Mouse (Mus musculus): ENCODE data around the gene 1700012A03Rik. TPM values are rescaled to one million over a fixed set of nuclear protein-coding genes. Genes with fewer than 3 reads are reported as not detected.

The 1700012A03Rik gene
- polyA plus RNA-seq, 1 experiment from 2014 or later: not detected

DNA sequence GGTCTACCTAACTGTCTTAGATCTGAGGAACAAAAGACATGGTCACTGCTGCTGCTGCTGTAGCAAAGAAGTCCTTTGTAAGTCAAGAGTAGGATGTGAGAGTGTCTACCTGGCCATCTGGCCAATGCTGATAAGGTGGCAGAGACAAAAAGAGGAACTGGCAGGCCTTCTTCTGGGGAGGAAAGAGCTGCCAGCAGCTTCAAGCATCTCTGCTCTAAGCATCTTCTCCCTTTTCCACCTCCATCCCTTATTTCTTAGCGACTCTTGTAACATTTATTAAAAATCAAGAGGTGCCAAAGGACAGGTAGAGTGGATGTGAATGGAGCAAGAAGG lies 27.5 kb upstream of the 1700012A03Rik start:
- no peak for ATAC-seq
- Histone ChIP-seq H3K4me1 (ENCODE audit: control insufficient read depth, insufficient read depth, low read depth, low read length) (no peaks in the 10 kb centered on the region), H3K4me2 (ENCODE audit: low read length) (no peak overlapping the region), H3K36me3 (ENCODE audit: control insufficient read depth, insufficient read depth, low read length) (no peaks in the 10 kb centered on the region), H3K27me3 (replicated peaks; ENCODE audit: control insufficient read depth, insufficient read depth, low read length) (no peaks in the 10 kb centered on the region), H3K9ac (ENCODE audit: low read depth, low read length) (no peak overlapping the region), H3K4me3 (ENCODE audit: low read length) (no peak overlapping the region), H3K27ac (ENCODE audit: low read depth, low read length) (no peak overlapping the region), H3K9me3 (ENCODE audit: control insufficient read depth, low read length) (no peaks in the 10 kb centered on the region)
- WGBS: 91% methylated on average over 1 of the region's 1 CpGs

DNA sequence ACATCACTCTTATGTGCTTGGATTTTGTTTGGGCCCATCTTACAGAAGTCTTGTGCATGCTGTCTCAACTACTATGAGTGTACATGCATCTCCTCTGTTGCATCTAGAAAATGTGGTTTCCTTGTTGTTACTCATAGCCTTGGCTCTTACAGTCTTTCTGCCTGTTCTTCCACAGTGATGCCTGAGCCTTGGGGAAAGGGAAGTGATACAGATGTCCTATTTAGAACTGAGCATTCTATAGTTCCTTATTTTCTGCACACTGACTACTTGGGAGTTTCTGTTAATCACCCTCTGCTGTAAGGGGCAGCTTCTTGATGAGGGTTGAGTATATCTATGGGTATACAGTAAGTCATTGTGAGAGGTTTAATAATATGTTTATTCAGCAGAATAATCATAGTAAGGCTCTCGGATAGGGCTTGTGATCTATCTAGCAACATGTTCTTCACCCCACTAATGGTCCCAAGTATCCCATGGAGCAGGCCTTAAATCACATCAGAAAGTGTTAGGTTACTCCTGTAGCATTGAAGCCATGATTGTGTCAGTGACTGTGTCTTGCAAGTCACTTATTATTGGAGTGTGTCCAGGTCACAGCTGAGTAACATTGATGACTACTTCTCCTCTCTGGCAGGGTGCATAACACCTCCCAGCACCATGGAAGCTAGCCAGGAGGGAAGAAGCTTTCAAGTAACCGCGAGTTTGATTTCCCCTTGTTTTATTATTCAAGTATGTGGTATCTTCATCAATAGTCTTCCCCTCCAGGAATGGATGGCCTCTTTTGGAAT lies 21.6 kb upstream of the 1700012A03Rik start:
- Histone ChIP-seq H3K36me3 (ENCODE audit: control insufficient read depth, insufficient read depth, low read length) (no peaks in the 10 kb centered on the region), H3K4me1 (ENCODE audit: control insufficient read depth, insufficient read depth, low read depth, low read length) (no peaks in the 10 kb centered on the region), H3K4me3 (ENCODE audit: low read length) (no peak overlapping the region), H3K4me2 (ENCODE audit: low read length) (no peak overlapping the region), H3K9ac (ENCODE audit: low read depth, low read length) (no peak overlapping the region), H3K27ac (ENCODE audit: low read depth, low read length) (no peak overlapping the region), H3K9me3 (ENCODE audit: control insufficient read depth, low read length) (no peaks in the 10 kb centered on the region), H3K27me3 (replicated peaks; ENCODE audit: control insufficient read depth, insufficient read depth, low read length) (no peaks in the 10 kb centered on the region)
- ATAC-seq: no peak
- WGBS: 88% methylated on average over 3 of the region's 3 CpGs

DNA sequence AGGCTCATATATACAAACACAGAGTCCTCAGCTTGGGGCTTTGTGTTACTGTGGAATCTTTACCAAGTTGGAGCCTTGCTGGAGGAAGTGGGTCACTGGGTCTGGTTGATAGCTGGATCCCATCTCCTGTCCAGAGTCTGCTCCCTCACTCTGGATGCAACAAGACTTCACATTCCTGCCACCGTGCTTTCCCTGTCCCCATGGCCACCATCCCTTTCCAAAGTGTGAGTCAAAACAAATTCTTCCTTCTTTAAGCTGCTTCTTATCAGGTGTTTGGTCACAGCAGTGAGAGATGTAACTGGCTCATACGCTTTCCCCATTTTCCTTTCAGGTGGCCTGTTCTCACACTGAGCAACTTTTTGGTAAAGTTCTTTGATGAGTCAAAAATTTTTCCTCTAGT lies 15.8 kb upstream of the 1700012A03Rik start:
- Histone ChIP-seq H3K4me3 (ENCODE audit: low read length) (no peak overlapping the region), H3K36me3 (ENCODE audit: control insufficient read depth, insufficient read depth, low read length) (no peaks in the 10 kb centered on the region), H3K27me3 (replicated peaks; ENCODE audit: control insufficient read depth, insufficient read depth, low read length) (no peaks in the 10 kb centered on the region), H3K27ac (ENCODE audit: low read depth, low read length) (no peak overlapping the region), H3K4me2 (ENCODE audit: low read length) (no peak overlapping the region), H3K9ac (ENCODE audit: low read depth, low read length) (no peak overlapping the region), H3K9me3 (ENCODE audit: control insufficient read depth, low read length) (no peaks in the 10 kb centered on the region), H3K4me1 (ENCODE audit: control insufficient read depth, insufficient read depth, low read depth, low read length) (no peaks in the 10 kb centered on the region)
- 84% methylated on average over 2 of the region's 2 CpGs for WGBS
- no peak for ATAC-seq

DNA sequence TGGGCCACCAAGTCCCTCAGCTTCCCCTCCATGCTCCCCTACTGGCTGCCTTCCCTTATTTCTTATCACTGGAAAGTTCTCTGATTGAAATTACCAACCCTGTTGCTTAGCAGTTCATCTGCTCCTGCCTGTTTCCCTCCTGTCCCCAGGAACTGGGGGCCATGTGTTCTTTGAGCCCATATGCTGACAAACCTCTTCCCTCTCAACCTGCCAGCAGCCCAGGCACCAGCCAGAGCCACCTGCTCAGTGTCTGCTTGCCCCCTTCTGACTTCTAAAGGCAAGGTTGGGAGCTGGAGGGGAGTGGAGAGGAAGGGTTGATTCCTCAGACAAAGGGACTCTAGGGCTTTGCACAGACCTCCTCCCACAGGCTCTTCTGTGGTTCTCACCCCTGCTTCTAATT lies 4.7 kb upstream of the 1700012A03Rik start:
- H3K9me3 ChIP-seq (ENCODE audit: control insufficient read depth, low read length): no peaks in the 10 kb centered on the region
- H3K27ac ChIP-seq (ENCODE audit: low read depth, low read length): no peak overlapping the region
- ATAC-seq: no peak

DNA sequence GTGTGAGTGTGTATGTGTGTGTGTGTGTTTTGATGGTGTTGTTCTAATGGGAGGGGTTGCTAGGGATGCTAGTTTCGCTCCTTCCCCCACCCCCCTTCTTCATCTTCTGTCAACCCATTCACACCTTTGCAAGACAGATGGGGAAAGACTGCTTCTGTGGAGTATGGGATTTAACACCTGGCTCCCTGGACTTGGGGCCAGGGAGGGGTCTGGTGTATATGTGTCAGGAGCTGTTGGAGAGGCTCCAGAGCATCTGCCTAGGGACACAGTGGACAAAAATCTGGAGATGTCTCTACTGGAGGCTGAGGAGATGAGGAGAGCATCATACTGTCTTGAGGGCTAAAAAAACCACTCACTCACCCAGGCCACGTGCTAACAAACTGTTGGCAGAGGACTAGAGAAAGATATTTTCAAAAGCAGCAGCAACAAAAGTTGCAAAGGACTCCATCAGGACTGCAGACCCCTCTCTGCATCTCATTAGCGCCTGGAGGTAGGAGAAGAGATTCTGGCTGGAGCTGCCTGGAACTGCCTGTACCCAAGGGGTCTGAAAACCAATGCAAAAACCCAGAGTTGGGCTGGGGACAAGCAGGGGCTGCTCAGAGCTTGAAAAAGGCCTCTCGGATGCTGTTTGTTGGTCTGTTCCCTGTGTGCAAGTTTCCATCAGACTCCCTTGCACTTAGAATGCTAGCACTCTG lies 643 bp upstream of the 1700012A03Rik start:
- no peaks in the 10 kb centered on the region for H3K27me3 ChIP-seq (replicated peaks; ENCODE audit: control insufficient read depth, insufficient read depth, low read length)
- H3K27ac ChIP-seq (ENCODE audit: low read depth, low read length): no peak overlapping the region
- 69% methylated on average over 4 of the region's 4 CpGs for WGBS
- no peak overlapping the region for H3K4me2 ChIP-seq (ENCODE audit: low read length)
- no peak overlapping the region for H3K4me3 ChIP-seq (ENCODE audit: low read length)
- H3K36me3 ChIP-seq (ENCODE audit: control insufficient read depth, insufficient read depth, low read length): no peaks in the 10 kb centered on the region
- H3K9ac ChIP-seq (ENCODE audit: low read depth, low read length): no peak overlapping the region
- no peaks in the 10 kb centered on the region for H3K4me1 ChIP-seq (ENCODE audit: control insufficient read depth, insufficient read depth, low read depth, low read length)
- no peak for ATAC-seq
- H3K9me3 ChIP-seq (ENCODE audit: control insufficient read depth, low read length): no peaks in the 10 kb centered on the region

More for the DNA sequence above, 4.7 kb upstream of the 1700012A03Rik start:
- H3K4me1 ChIP-seq (ENCODE audit: control insufficient read depth, insufficient read depth, low read depth, low read length): no peaks in the 10 kb centered on the region
- H3K36me3 ChIP-seq (ENCODE audit: control insufficient read depth, insufficient read depth, low read length): no peaks in the 10 kb centered on the region
- H3K27me3 ChIP-seq (replicated peaks; ENCODE audit: control insufficient read depth, insufficient read depth, low read length): no peaks in the 10 kb centered on the region
- no peak overlapping the region for H3K9ac ChIP-seq (ENCODE audit: low read depth, low read length)
- no peak overlapping the region for H3K4me3 ChIP-seq (ENCODE audit: low read length)
- H3K4me2 ChIP-seq (ENCODE audit: low read length): no peak overlapping the region

DNA sequence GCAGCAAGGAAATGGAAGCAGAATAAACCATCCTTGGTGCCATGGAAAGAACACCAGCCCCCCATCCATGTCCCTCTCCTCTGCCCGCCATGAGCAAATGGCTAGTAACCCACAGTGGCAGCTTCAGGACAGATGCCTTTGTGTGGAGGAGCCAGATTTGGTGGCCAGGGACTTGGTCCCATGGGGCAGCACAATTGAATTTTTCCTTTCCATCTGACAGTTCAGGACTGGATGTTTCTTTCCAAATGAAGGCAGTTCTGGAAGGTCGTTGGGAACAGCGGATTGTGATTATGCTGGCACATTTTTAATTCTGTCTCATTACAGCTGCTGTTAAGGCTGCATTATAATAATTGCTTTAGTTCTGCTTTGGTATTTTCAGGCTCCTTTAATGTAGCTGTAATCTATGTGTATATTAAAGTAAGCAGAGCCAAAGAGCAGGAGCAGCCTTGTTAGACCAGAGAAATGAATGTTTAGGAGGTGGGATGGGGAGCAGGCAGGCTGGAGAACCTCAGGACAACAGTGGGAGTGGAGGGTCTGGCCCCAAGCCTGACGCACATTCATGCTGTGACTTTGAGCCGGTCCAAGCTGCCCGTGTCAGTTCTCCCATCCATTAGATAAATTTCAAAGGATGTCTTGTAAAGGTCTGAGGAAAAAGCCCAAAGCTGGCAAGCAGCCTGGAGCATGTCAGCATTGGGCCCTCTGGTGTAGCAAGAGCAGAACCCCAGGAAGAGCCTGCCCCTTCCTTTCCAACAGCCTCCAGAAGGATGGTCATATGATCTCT lies 2.3 kb downstream of the 1700012A03Rik start:
- H3K4me1 ChIP-seq (ENCODE audit: control insufficient read depth, insufficient read depth, low read depth, low read length): no peaks in the 10 kb centered on the region
- H3K4me2 ChIP-seq (ENCODE audit: low read length): no peak overlapping the region
- H3K9me3 ChIP-seq (ENCODE audit: control insufficient read depth, low read length): no peaks in the 10 kb centered on the region
- peak; percentile 73; the same call in 1 of the 2 replicates for ATAC-seq
- no peak overlapping the region for H3K9ac ChIP-seq (ENCODE audit: low read depth, low read length)
- H3K4me3 ChIP-seq (ENCODE audit: low read length): no peak overlapping the region
- H3K36me3 ChIP-seq (ENCODE audit: control insufficient read depth, insufficient read depth, low read length): no peaks in the 10 kb centered on the region
- WGBS: 44% methylated on average over 6 of the region's 6 CpGs
- peak overlapping the region; percentile 51; the same call in 1 of the 2 replicates for H3K27ac ChIP-seq (ENCODE audit: low read depth, low read length)
- H3K27me3 ChIP-seq (replicated peaks; ENCODE audit: control insufficient read depth, insufficient read depth, low read length): no peaks in the 10 kb centered on the region

DNA sequence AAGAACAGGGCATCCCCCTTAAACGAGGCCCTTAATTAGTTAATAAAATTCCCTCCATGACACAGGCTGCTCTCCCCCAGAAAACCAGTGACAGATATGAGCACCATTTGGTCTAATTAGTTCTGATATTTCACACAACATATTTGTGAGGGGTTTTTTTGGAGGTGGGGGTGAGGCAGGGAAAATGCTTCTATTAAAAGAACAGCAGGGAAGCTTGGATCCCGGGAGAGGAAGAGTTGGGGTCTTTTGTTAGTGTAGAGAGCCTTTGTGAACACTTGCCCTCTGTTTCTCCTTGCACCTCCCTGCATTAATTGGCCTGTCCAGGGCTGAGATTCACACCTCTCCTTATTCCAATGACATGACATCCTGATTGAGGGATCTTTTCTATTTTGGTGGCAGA lies 6.5 kb downstream of the 1700012A03Rik start:
- ATAC-seq: no peak
- Histone ChIP-seq H3K4me1 (ENCODE audit: control insufficient read depth, insufficient read depth, low read depth, low read length) (no peaks in the 10 kb centered on the region), H3K4me3 (ENCODE audit: low read length) (no peak overlapping the region), H3K9me3 (ENCODE audit: control insufficient read depth, low read length) (no peaks in the 10 kb centered on the region), H3K27me3 (replicated peaks; ENCODE audit: control insufficient read depth, insufficient read depth, low read length) (no peaks in the 10 kb centered on the region), H3K27ac (ENCODE audit: low read depth, low read length) (no peak overlapping the region), H3K9ac (ENCODE audit: low read depth, low read length) (no peak overlapping the region), H3K4me2 (ENCODE audit: low read length) (no peak overlapping the region), H3K36me3 (ENCODE audit: control insufficient read depth, insufficient read depth, low read length) (no peaks in the 10 kb centered on the region)
- 18% methylated on average over 2 of the region's 2 CpGs for WGBS

DNA sequence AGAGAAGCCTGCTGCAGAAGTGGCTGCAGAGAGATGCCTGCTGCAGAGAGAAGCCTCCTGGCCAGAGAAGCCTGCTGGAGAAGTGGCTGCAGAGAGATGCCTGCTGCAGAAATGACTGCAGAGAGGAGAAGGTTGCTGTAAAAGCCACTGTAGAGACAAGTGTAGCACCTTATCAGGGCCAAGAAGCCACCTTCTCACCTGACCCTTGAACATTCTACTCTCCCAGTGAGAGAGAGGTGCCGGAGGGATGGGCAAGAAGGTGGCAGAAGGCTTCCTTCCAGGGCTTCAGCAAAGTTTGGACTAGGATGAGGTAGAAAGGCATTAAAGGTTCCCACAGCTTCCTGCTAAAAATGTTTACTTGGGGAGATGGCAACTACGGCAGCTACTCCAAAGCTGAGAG lies 8.5 kb downstream of the 1700012A03Rik start:
- H3K27me3 ChIP-seq (replicated peaks; ENCODE audit: control insufficient read depth, insufficient read depth, low read length): no peaks in the 10 kb centered on the region
- H3K36me3 ChIP-seq (ENCODE audit: control insufficient read depth, insufficient read depth, low read length): no peaks in the 10 kb centered on the region
- ATAC-seq: no peak
- no peaks in the 10 kb centered on the region for H3K9me3 ChIP-seq (ENCODE audit: control insufficient read depth, low read length)
- no peak overlapping the region for H3K4me2 ChIP-seq (ENCODE audit: low read length)
- no peak overlapping the region for H3K4me3 ChIP-seq (ENCODE audit: low read length)
- no peak overlapping the region for H3K9ac ChIP-seq (ENCODE audit: low read depth, low read length)
- no peak overlapping the region for H3K27ac ChIP-seq (ENCODE audit: low read depth, low read length)
- H3K4me1 ChIP-seq (ENCODE audit: control insufficient read depth, insufficient read depth, low read depth, low read length): no peaks in the 10 kb centered on the region
- 91% methylated on average over 2 of the region's 2 CpGs for WGBS

DNA sequence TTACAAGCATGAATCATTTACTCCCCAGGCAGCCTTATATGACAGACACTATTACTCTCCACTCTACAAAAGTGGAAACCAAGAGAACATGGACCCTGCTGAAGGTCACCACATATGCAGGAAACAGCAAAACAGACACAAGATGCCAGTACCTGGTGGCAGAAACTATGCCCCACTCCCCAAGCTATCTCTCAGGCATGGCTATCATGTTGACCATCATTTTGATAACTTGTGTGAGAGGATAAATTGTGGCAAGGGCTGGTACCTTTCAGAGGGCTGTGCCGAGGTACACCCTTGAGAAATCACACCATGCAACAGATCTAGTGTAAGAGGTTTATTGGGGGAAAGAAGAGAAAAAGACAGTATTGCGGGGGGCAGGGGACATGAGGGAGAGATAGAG lies 10.6 kb downstream of the 1700012A03Rik start:
- Histone ChIP-seq H3K9me3 (ENCODE audit: control insufficient read depth, low read length) (no peaks in the 10 kb centered on the region), H3K36me3 (ENCODE audit: control insufficient read depth, insufficient read depth, low read length) (no peaks in the 10 kb centered on the region), H3K27ac (ENCODE audit: low read depth, low read length) (no peak overlapping the region), H3K9ac (ENCODE audit: low read depth, low read length) (no peak overlapping the region), H3K4me2 (ENCODE audit: low read length) (no peak overlapping the region), H3K4me3 (ENCODE audit: low read length) (no peak overlapping the region), H3K27me3 (replicated peaks; ENCODE audit: control insufficient read depth, insufficient read depth, low read length) (no peaks in the 10 kb centered on the region), H3K4me1 (ENCODE audit: control insufficient read depth, insufficient read depth, low read depth, low read length) (no peaks in the 10 kb centered on the region)
- 84% methylated on average over 2 of the region's 2 CpGs for WGBS
- ATAC-seq: no peak
